Mouse (Mus musculus) ES-E14 (cell line): Measurements from ENCODE around the gene Aco1. TPM values are rescaled to one million over a fixed set of nuclear protein-coding genes. Genes with fewer than 3 reads are reported as not detected.
A peak's percentile ranks its signal among the peaks of the same experiment; 100 is the strongest.

ENCODE experiments used
- DNase-seq: peaks from one replicate; pipeline ENCODE4 v3.0.0-alpha.2; 2013; ENCODE audit warnings: low read depth, low spot score
- H3K27ac ChIP-seq: 2 replicates; pipeline ENCODE4 v1.5.1; 2012; ENCODE audit warnings: low read depth, mild to moderate bottlenecking, low read length, moderate library complexity, mixed read lengths; ENCODE audit not compliant: poor library complexity, insufficient read depth, severe bottlenecking
- H3K36me3 ChIP-seq: 2 replicates; pipeline ENCODE4 v1.6.1; 2012; ENCODE audit warnings: mild to moderate bottlenecking, low read length, moderate library complexity, mixed read lengths; ENCODE audit not compliant: control insufficient read depth, poor library complexity, insufficient read depth, severe bottlenecking
- H3K4me1 ChIP-seq, 2 experiments: fragments of 150-350 bp in 1 of 2; sonication (generic) in 1 of 2; 2 replicates each; pipeline ENCODE4 v1.6.1; 2012; ENCODE audit warnings: low read length in 2 of 2, mild to moderate bottlenecking in 1 of 2, mixed read lengths in 1 of 2; ENCODE audit not compliant: control insufficient read depth in 2 of 2, insufficient read depth in 2 of 2, poor library complexity in 1 of 2
- H3K4me3 ChIP-seq, 2 experiments: fragments of 150-350 bp in 1 of 2; sonication (generic) in 1 of 2; 2 replicates each; pipeline ENCODE4 v1.5.1; 2012; ENCODE audit warnings: low read length in 2 of 2, low read depth in 1 of 2, mild to moderate bottlenecking in 1 of 2, mixed read lengths in 1 of 2; ENCODE audit not compliant: insufficient read depth in 1 of 2, poor library complexity in 1 of 2, severe bottlenecking in 1 of 2
- H3K9ac ChIP-seq: 2 replicates; pipeline ENCODE4 v1.6.1; 2012; ENCODE audit warnings: low read depth, mild to moderate bottlenecking, low read length, mixed read lengths; ENCODE audit not compliant: poor library complexity, insufficient read depth, severe bottlenecking
- H3K9me3 ChIP-seq: fragments of 150-350 bp; sonication (generic); 2 replicates; pipeline ENCODE4 v1.6.1; 2012; ENCODE audit warnings: low read depth, mild to moderate bottlenecking, low read length; ENCODE audit not compliant: control insufficient read depth, insufficient read depth
- CHD2 ChIP-seq: IDR thresholded peaks from 2 replicates; pipeline ENCODE4 v1.6.1; 2014; ENCODE audit warnings: mild to moderate bottlenecking, low read depth, low read length, inconsistent platforms
- HCFC1 ChIP-seq: IDR thresholded peaks from 2 replicates; pipeline ENCODE4 v1.6.1; 2012; ENCODE audit warnings: low read length, inconsistent platforms, borderline replicate concordance; ENCODE audit not compliant: insufficient read depth
- MAFK ChIP-seq: IDR thresholded peaks from 2 replicates; pipeline ENCODE4 v1.6.1; 2014; ENCODE audit warnings: mild to moderate bottlenecking, low read depth, low read length, inconsistent platforms; ENCODE audit not compliant: insufficient read depth
- ZC3H11A ChIP-seq: IDR thresholded peaks from 2 replicates; pipeline ENCODE4 v1.6.1; 2012; ENCODE audit warnings: low read depth, mild to moderate bottlenecking, inconsistent platforms, low read length, borderline replicate concordance
- ZNF384 ChIP-seq: IDR thresholded peaks from 2 replicates; pipeline ENCODE4 v1.6.1; 2012; ENCODE audit warnings: low read depth, low read length, inconsistent platforms
- in situ Hi-C, 2 experiments: fragments of 600-800 bp; cut with MboI; formaldehyde crosslinking; loops; one replicate each; pipeline ENCODE4 v1.15.1; 2025; ENCODE audit warnings: low sequenced_read_pairs in 2 of 2, inconsistent platforms in 1 of 2; ENCODE audit not compliant: unreplicated experiment in 2 of 2
- total RNA-seq: library from RNA; depleted of rRNA; stranded (reverse); fragments of 300-350 nt; gene quantifications from 2 replicates; pipeline ENCODE4 v1.2.3, GENCODE M21; 2012

Gene Aco1
- total RNA-seq, 1 experiment: 29.0 TPM

GRCm38 (mm10) chr4:40205231-40205903, 62.5 kb downstream of the Aco1 start:
- TF ChIP-seq HCFC1: no peak
- TF ChIP-seq ZNF384: no peak
- TF ChIP-seq ZC3H11A: no peak
- no peak for TF ChIP-seq MAFK
- no peak for TF ChIP-seq CHD2
- no peak overlapping the region for H3K9ac ChIP-seq
- H3K9me3 ChIP-seq: no peaks in the 10 kb centered on the region
- H3K4me1 ChIP-seq: no peaks in the 10 kb centered on the region
- H3K27ac ChIP-seq: no peak overlapping the region
- in situ Hi-C loops: no loop called here
- DNase-seq: no peak
- H3K4me3 ChIP-seq: peak overlapping the region in 1 of 2 experiments; percentile 11; a peak in 2 of 4 replicates
- H3K36me3 ChIP-seq: peaks cover 9% of the 10 kb centered on the region

GRCm38 (mm10) chr4:40207701-40208100, 64.8 kb downstream of the Aco1 start:
- Histone ChIP-seq H3K9me3 (no peaks in the 10 kb centered on the region), H3K4me1 (no peaks in the 10 kb centered on the region), H3K4me3 (no peak overlapping the region), H3K36me3 (peaks cover 11% of the 10 kb centered on the region), H3K9ac (no peak overlapping the region), H3K27ac (no peak overlapping the region)
- TF ChIP-seq ZC3H11A: no peak
- no peak for TF ChIP-seq HCFC1
- TF ChIP-seq MAFK: no peak
- no peak for TF ChIP-seq ZNF384
- TF ChIP-seq CHD2: no peak
- in situ Hi-C loops: no loop called here
- DNase-seq: no peak

- no peak overlapping the region for H3K27ac ChIP-seq
- H3K4me3 ChIP-seq: no peak overlapping the region
- H3K9me3 ChIP-seq: no peaks in the 10 kb centered on the region
- DNase-seq: no peak
- in situ Hi-C loops: no loop called here
- no peaks in the 10 kb centered on the region for H3K4me1 ChIP-seq
- no peak overlapping the region for H3K9ac ChIP-seq
- TF ChIP-seq CHD2 (no peak), ZNF384 (no peak), HCFC1 (no peak)
- peaks cover 10% of the 10 kb centered on the region for H3K36me3 ChIP-seq
These were observed 69.3 kb downstream of the Aco1 start for GRCm38 (mm10) chr4:40212177-40212576.

GRCm38 (mm10) chr4:40217910-40218309, 75.0 kb downstream of the Aco1 start:
- DNase-seq: no peak
- no peak overlapping the region for H3K27ac ChIP-seq
- H3K9me3 ChIP-seq: no peaks in the 10 kb centered on the region
- H3K36me3 ChIP-seq: peaks cover 4% of the 10 kb centered on the region
- H3K4me1 ChIP-seq: peaks cover 3 to 19% of the 10 kb centered on the region in 2 experiments; a peak in 2 of 4 replicates
- TF ChIP-seq ZNF384: no peak
- TF ChIP-seq HCFC1: no peak
- no peak for TF ChIP-seq ZC3H11A
- TF ChIP-seq MAFK: no peak
- in situ Hi-C loops: no loop called here
- no peak overlapping the region for H3K4me3 ChIP-seq
- H3K9ac ChIP-seq: no peak overlapping the region

- in situ Hi-C loops: no loop called here
- DNase-seq: no peak
- Histone ChIP-seq H3K27ac (no peak overlapping the region), H3K9ac (no peak overlapping the region), H3K4me1 (peaks cover 3 to 19% of the 10 kb centered on the region in 2 experiments; a peak in 2 of 4 replicates), H3K9me3 (no peaks in the 10 kb centered on the region), H3K4me3 (no peak overlapping the region), H3K36me3 (peaks cover 4% of the 10 kb centered on the region)
- TF ChIP-seq MAFK (no peak), ZC3H11A (no peak), CHD2 (no peak), ZNF384 (no peak), HCFC1 (no peak)
These were observed 75.5 kb downstream of the Aco1 start for GRCm38 (mm10) chr4:40218382-40218781.
